8 mouse cellular contexts compared by ENCODE assay signal in genomic region chr5:54258087-54258733, GRCm38 (mm10).
DNase-seq lines count a peak whose midpoint lies in the region; ATAC-seq lines count a peak whose summit lies in the region.
"Had no signal": no experiment of that assay in that cellular context is flagged by ENCODE, and none has a peak within 500 bp of the region (broad histone marks: within the 10 kb centered on the region; RNA-seq: fewer than 3 reads in every experiment).

No protein-coding gene starts in this region.

- no peak overlapping the region for H3K9ac ChIP-seq in midbrain, embryonic 15.5 days

- no peaks in the 10 kb centered on the region; the same call in 1 of the 2 replicates for H3K27me3 ChIP-seq in midbrain, embryonic 15.5 days (replicated peaks)

- intact Hi-C loops in heart, postnatal 10 days (cut with DNase I), result loop anchor here (5.0 kb wide), 1 partner anchor 101 kb away; no protein-coding TSS in a partner anchor

- DNase-seq in right cerebral cortex, adult 18-20 months, result peak; percentile 51
- no peak for DNase-seq in right cerebral cortex, postnatal 4 days
- peak; percentile 77 for DNase-seq in embryo, embryonic 10 days (ENCODE audit: low spot score)
- DNase-seq in heart, postnatal 10 days, result peak; percentile 46 to 58
- peak; percentile 43 to 54 for DNase-seq in kidney, postnatal 36 days
- no peak for DNase-seq in thymus, adult 18-20 months

- H3K27ac ChIP-seq in midbrain, embryonic 15.5 days, result no peak overlapping the region
- H3K27ac ChIP-seq: macrophage had no signal

- H3K9me3 ChIP-seq in midbrain, embryonic 15.5 days, result no peaks in the 10 kb centered on the region

- WGBS in midbrain, embryonic 15.5 days, result 17% methylated on average over 1 of the region's 1 CpGs

- H3K4me2 ChIP-seq in midbrain, embryonic 15.5 days, result no peak overlapping the region

- H3K4me1 ChIP-seq in midbrain, embryonic 15.5 days, result no peaks in the 10 kb centered on the region

- H3K4me3 ChIP-seq in midbrain, embryonic 15.5 days, result no peak overlapping the region

- no peaks in the 10 kb centered on the region for H3K36me3 ChIP-seq in midbrain, embryonic 15.5 days (replicated peaks)

- ATAC-seq in midbrain, embryonic 15.5 days (replicated peaks), result peak; percentile 82

Comparison
In these comparisons a context has a peak if more than half of its experiments do, and no peak if none do; other contexts are left out.
1. DNase-seq: peak in right cerebral cortex, adult 18-20 months (single experiment), embryo, embryonic 10 days (single experiment), heart, postnatal 10 days (2 of 2) and kidney, postnatal 36 days (2 of 2); none in right cerebral cortex, postnatal 4 days (single experiment) and thymus, adult 18-20 months (0 of 2).